Mouse (Mus musculus) limb, embryonic 12.5 days (tissue): ENCODE measurements at regions not wholly inside any gene's neighbourhood (a gene's known extent, or its start where the extent isn't known, plus 50 kb on each side); places are given as distances from the start of the nearest gene placed in this dataset.
A peak's percentile ranks its signal among the peaks of the same experiment; 100 is the strongest.

Experiments used
- ATAC-seq: fragments of 200-750 bp; cut with Nextera tagmentation; 2 replicates; pipeline ENCODE4 v1.8.0; 2017; ENCODE audit warnings: low read depth, moderate TSS enrichment; ENCODE audit not compliant: insufficient number of reproducible peaks, insufficient read depth, low FRiP score, low TSS enrichment
- H3K27ac ChIP-seq: fragments of 300-500 bp; sonication (generic); 2 replicates; pipeline ENCODE4 v1.5.1; 2016; ENCODE audit warnings: mild to moderate bottlenecking, moderate library complexity
- H3K27me3 ChIP-seq: fragments of 300-500 bp; sonication (generic); 2 replicates; pipeline ENCODE4 v1.6.1; 2016; ENCODE audit warnings: mild to moderate bottlenecking, moderate library complexity
- H3K36me3 ChIP-seq: fragments of 300-500 bp; sonication (generic); 2 replicates; pipeline ENCODE4 v1.6.1; 2016; ENCODE audit warnings: mild to moderate bottlenecking, moderate library complexity
- H3K4me1 ChIP-seq: fragments of 300-500 bp; sonication (generic); replicated peaks from 2 replicates; pipeline ENCODE4 v1.6.1; 2016
- H3K4me2 ChIP-seq: fragments of 300-500 bp; sonication (generic); 2 replicates; pipeline ENCODE4 v1.6.1; 2016; ENCODE audit warnings: mild to moderate bottlenecking, moderate library complexity
- H3K4me3 ChIP-seq: fragments of 300-500 bp; sonication (generic); replicated peaks from 2 replicates; pipeline ENCODE4 v1.5.1; 2016; ENCODE audit warnings: mild to moderate bottlenecking
- H3K9ac ChIP-seq: fragments of 300-500 bp; sonication (generic); replicated peaks from 2 replicates; pipeline ENCODE4 v1.6.1; 2016; ENCODE audit warnings: mild to moderate bottlenecking, moderate library complexity
- H3K9me3 ChIP-seq: fragments of 300-500 bp; sonication (generic); 2 replicates; pipeline ENCODE4 v1.6.1; 2016; ENCODE audit warnings: mild to moderate bottlenecking, moderate library complexity
- WGBS: fragments of 180-500 bp; shearing (Covaris S2); methylation state at CpG from one replicate; pipeline ENCODE4 v1.1.7; 2016; 5-methylcytosine and 5-hydroxymethylcytosine counted together

- no peak overlapping the region for H3K9ac ChIP-seq
- H3K36me3 ChIP-seq, result no peaks in the 10 kb centered on the region
- peaks cover 4% of the 10 kb centered on the region; the same call in 1 of the 2 replicates for H3K9me3 ChIP-seq
- H3K27me3 ChIP-seq, result peaks cover 9% of the 10 kb centered on the region
- H3K4me3 ChIP-seq, result no peak overlapping the region
- ATAC-seq, result no peak
- no peak overlapping the region for H3K4me2 ChIP-seq
- no peak overlapping the region for H3K27ac ChIP-seq
- WGBS, result 89% methylated on average over 2 of the region's 2 CpGs
- H3K4me1 ChIP-seq, result 0 out of 2 replicates have a peak, but pooled peaks cover 5% of the 10 kb centered on the region
These were observed 54.1 kb downstream of the Nog start for GRCm38 (mm10) chr11:89247991-89248390.

GRCm38 (mm10) chr11:89243370-89243769, 58.8 kb downstream of the Nog start:
- Histone ChIP-seq H3K9ac (no peak overlapping the region), H3K4me2 (no peak overlapping the region), H3K4me3 (no peak overlapping the region), H3K27ac (no peak overlapping the region), H3K36me3 (no peaks in the 10 kb centered on the region), H3K4me1 (0 out of 2 replicates have a peak, but pooled peaks cover 5% of the 10 kb centered on the region), H3K9me3 (peaks cover 4% of the 10 kb centered on the region; the same call in 1 of the 2 replicates), H3K27me3 (peaks cover 30% of the 10 kb centered on the region)
- ATAC-seq, result peak; percentile 42; the same call in 1 of the 2 replicates
- 22% methylated on average over 3 of the region's 3 CpGs for WGBS

DNA sequence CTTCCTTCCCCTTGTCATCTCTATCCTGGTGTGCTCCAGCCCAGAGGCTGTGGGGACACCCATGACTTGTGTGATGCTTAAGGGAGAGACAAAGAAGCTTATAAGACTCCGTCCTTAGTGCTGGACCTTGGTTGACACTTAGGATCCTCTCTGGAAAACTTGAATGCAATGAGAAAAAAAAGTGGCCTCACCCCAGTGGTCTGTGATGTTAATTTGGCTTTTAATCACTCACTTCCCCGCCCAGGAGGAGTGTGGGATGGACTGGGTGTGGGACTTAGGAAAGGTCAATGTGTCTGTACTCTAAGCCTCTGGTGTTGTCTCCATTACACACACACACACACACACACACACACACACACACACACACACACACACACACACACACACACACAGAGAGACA, 60.0 kb downstream of the Nog start:
- H3K36me3 ChIP-seq, result no peaks in the 10 kb centered on the region
- H3K4me3 ChIP-seq, result no peak overlapping the region
- peaks cover 27% of the 10 kb centered on the region for H3K27me3 ChIP-seq
- 59% methylated on average over 2 of the region's 2 CpGs for WGBS
- no peak overlapping the region for H3K27ac ChIP-seq
- 0 out of 2 replicates have a peak, but pooled peaks cover 5% of the 10 kb centered on the region for H3K4me1 ChIP-seq
- H3K9ac ChIP-seq, result no peak overlapping the region
- H3K9me3 ChIP-seq, result peaks cover 9% of the 10 kb centered on the region; the same call in 1 of the 2 replicates
- H3K4me2 ChIP-seq, result no peak overlapping the region
- ATAC-seq, result no peak

DNA sequence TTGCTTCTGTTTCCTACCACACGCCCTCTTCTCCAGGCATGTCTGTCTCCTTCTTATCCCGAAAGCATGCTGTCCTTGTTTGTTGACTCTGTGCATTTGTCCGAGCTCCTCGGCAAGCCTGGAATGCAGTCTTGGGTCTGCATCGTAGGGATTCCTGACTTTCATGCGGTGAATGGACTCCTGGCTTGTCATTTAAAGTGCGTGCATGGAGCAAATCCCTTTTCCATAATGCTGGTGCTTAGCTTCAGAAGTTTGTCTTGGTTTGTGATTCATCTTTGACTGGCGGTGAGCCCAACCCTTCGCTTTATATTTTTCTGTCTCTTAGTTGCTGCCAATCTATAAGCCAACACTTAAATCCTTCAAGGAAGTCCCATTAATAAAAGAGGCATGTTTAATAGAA, 62.2 kb downstream of the Nog start:
- Histone ChIP-seq H3K4me2 (no peak overlapping the region), H3K9me3 (peaks cover 9% of the 10 kb centered on the region; the same call in 1 of the 2 replicates), H3K9ac (no peak overlapping the region), H3K27me3 (peaks cover 21% of the 10 kb centered on the region), H3K27ac (no peak overlapping the region), H3K4me1 (0 out of 2 replicates have a peak, but pooled peaks cover 5% of the 10 kb centered on the region), H3K4me3 (no peak overlapping the region), H3K36me3 (no peaks in the 10 kb centered on the region)
- no peak for ATAC-seq
- WGBS, result 73% methylated on average over 9 of the region's 9 CpGs

DNA sequence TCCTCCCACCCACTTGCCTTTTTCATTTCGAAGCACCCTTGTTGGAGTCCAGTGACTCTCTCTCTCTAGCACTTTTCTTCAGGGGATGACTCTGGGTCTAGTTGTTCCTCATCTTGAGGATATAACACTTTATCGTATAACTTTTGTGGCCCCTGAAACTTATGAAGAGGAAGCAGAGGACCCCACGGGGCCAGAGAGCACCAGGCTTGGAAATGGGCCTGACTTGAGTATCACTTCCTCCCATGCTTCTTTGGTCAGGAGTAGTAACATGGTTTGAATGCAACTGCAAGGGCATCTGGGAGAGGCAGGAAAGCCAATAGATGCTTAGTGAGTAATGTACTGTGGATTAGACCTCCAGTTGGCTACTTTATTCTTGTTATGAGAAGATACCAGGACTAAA, 65.2 kb downstream of the Nog start:
- no peaks in the 10 kb centered on the region for H3K36me3 ChIP-seq
- no peak overlapping the region for H3K4me2 ChIP-seq
- H3K27ac ChIP-seq, result no peak overlapping the region
- no peaks in the 10 kb centered on the region for H3K4me1 ChIP-seq
- H3K9me3 ChIP-seq, result 0 out of 2 replicates have a peak, but pooled peaks cover 5% of the 10 kb centered on the region
- H3K9ac ChIP-seq, result no peak overlapping the region
- WGBS, result 92% methylated on average over 3 of the region's 3 CpGs
- no peak for ATAC-seq
- H3K27me3 ChIP-seq, result peaks cover 14% of the 10 kb centered on the region
- no peak overlapping the region for H3K4me3 ChIP-seq

DNA sequence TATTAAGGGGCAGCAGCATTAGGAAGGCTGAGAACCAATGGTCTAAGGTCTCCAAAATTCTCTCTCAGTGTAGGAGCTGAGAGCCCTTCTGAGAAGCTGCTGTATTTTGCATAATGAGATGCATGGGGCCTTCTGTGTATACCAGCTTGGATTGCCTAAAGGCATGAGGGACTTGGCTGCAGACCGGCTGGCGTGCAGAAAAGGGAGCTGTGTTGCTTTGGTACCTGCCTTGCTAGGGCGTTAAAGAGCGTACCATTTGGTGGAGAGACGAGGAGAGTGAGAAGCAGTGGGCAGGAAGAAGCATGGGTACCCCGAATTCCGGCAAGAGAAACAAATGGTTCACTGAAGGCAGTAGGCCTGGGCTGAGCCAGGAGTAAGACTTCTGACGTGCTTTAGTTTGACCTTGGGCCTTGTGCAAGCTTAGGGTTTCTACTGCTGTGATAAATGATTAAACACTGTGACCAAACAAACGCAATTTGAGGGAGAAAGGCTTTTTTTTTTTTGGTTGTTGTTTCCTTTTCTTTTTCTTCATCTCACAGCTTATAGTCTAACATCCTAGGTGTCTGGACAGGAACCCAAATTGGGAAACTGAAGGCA, 69.2 kb downstream of the Nog start:
- Histone ChIP-seq H3K27me3 (no peaks in the 10 kb centered on the region; the same call in 1 of the 2 replicates), H3K9me3 (0 out of 2 replicates have a peak, but pooled peaks cover 5% of the 10 kb centered on the region), H3K9ac (no peak overlapping the region), H3K4me1 (no peaks in the 10 kb centered on the region), H3K4me2 (no peak overlapping the region), H3K36me3 (no peaks in the 10 kb centered on the region), H3K4me3 (no peak overlapping the region), H3K27ac (no peak overlapping the region)
- ATAC-seq, result no peak
- WGBS, result 59% methylated on average over 9 of the region's 9 CpGs

- no peak overlapping the region for H3K4me3 ChIP-seq
- H3K27ac ChIP-seq, result no peak overlapping the region
- H3K9ac ChIP-seq, result no peak overlapping the region
- H3K27me3 ChIP-seq, result no peaks in the 10 kb centered on the region; the same call in 1 of the 2 replicates
- H3K4me2 ChIP-seq, result no peak overlapping the region
- H3K9me3 ChIP-seq, result no peaks in the 10 kb centered on the region
- no peak for ATAC-seq
- no peaks in the 10 kb centered on the region for H3K36me3 ChIP-seq
- 66% methylated on average over 5 of the region's 5 CpGs for WGBS
- H3K4me1 ChIP-seq, result no peaks in the 10 kb centered on the region
These were observed 72.4 kb downstream of the Nog start for GRCm38 (mm10) chr11:89229726-89230125.

- WGBS, result 90% methylated on average over 5 of the region's 5 CpGs
- H3K4me1 ChIP-seq, result peaks cover 12% of the 10 kb centered on the region
- H3K27ac ChIP-seq, result no peak overlapping the region
- H3K27me3 ChIP-seq, result no peaks in the 10 kb centered on the region
- ATAC-seq, result no peak
- no peak overlapping the region for H3K4me2 ChIP-seq
- H3K36me3 ChIP-seq, result no peaks in the 10 kb centered on the region
- no peak overlapping the region for H3K9ac ChIP-seq
- H3K4me3 ChIP-seq, result no peak overlapping the region
- H3K9me3 ChIP-seq, result no peaks in the 10 kb centered on the region
These were observed 88.9 kb downstream of the Nog start for GRCm38 (mm10) chr11:89213204-89213603.

GRCm38 (mm10) chr11:89209531-89209950, 92.6 kb downstream of the Nog start:
- ATAC-seq, result no peak
- H3K9me3 ChIP-seq, result no peaks in the 10 kb centered on the region
- H3K4me3 ChIP-seq, result no peak overlapping the region
- no peaks in the 10 kb centered on the region for H3K36me3 ChIP-seq
- no peak overlapping the region for H3K9ac ChIP-seq
- no peak overlapping the region for H3K27ac ChIP-seq
- peak overlapping the region; percentile 31 for H3K4me2 ChIP-seq
- no peaks in the 10 kb centered on the region; the same call in 1 of the 2 replicates for H3K27me3 ChIP-seq
- H3K4me1 ChIP-seq, result peaks cover 12% of the 10 kb centered on the region
- 14% methylated on average over 11 of the region's 11 CpGs for WGBS

- Histone ChIP-seq H3K4me3 (no peak overlapping the region), H3K36me3 (no peaks in the 10 kb centered on the region), H3K27me3 (no peaks in the 10 kb centered on the region; the same call in 1 of the 2 replicates), H3K9ac (no peak overlapping the region), H3K4me2 (peak overlapping the region; percentile 31; the same call in 1 of the 2 replicates), H3K9me3 (no peaks in the 10 kb centered on the region), H3K27ac (no peak overlapping the region), H3K4me1 (peaks cover 12% of the 10 kb centered on the region)
- WGBS, result 28% methylated on average over 5 of the region's 6 CpGs
- ATAC-seq, result peak; percentile 71; the same call in 1 of the 2 replicates
These were observed 93.1 kb downstream of the Nog start for GRCm38 (mm10) chr11:89209072-89209471.

GRCm38 (mm10) chr11:89206788-89207187, 95.3 kb downstream of the Nog start:
- no peak for ATAC-seq
- Histone ChIP-seq H3K9ac (no peak overlapping the region), H3K36me3 (no peaks in the 10 kb centered on the region), H3K4me2 (no peak overlapping the region), H3K4me3 (no peak overlapping the region), H3K27ac (no peak overlapping the region), H3K4me1 (peaks cover 12% of the 10 kb centered on the region), H3K9me3 (no peaks in the 10 kb centered on the region), H3K27me3 (no peaks in the 10 kb centered on the region; the same call in 1 of the 2 replicates)
- 36% methylated on average over 3 of the region's 3 CpGs for WGBS
